Mouse (Mus musculus): ENCODE data around the gene Trappc3.
A peak's percentile ranks its signal among the peaks of the same experiment; 100 is the strongest.

Trappc3 gene

DNA sequence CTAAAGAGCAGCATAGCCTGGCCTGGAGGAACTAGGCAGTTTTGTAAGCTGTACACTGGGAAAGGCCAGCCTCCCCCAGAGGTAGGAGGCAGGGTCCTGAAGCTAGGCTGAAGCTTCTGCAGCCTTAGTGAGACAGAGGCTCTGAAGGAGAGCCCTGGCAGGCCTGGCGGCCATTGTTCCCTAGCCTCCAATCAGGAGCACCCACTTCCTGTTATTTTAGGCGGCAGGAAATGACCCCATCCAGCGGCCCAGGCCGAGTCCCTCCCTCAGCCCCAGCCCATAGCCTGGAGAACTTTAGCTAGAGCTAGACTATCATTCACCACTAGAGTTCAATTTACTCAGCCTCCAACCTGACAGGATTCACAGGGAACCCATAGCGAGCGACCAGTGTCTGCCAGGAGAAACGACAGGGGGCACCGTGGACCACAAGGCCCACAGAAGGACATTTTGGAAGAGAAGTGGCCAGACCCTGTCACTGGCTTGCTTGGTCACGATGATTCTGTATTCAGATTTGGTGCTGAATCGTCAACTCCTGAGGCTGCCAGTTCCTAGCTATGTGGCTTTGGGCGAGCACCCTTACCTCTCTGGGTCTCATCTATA, 10.4 kb upstream of the Trappc3 start:
- DNase-seq: peak; percentile 52 to 73

DNA sequence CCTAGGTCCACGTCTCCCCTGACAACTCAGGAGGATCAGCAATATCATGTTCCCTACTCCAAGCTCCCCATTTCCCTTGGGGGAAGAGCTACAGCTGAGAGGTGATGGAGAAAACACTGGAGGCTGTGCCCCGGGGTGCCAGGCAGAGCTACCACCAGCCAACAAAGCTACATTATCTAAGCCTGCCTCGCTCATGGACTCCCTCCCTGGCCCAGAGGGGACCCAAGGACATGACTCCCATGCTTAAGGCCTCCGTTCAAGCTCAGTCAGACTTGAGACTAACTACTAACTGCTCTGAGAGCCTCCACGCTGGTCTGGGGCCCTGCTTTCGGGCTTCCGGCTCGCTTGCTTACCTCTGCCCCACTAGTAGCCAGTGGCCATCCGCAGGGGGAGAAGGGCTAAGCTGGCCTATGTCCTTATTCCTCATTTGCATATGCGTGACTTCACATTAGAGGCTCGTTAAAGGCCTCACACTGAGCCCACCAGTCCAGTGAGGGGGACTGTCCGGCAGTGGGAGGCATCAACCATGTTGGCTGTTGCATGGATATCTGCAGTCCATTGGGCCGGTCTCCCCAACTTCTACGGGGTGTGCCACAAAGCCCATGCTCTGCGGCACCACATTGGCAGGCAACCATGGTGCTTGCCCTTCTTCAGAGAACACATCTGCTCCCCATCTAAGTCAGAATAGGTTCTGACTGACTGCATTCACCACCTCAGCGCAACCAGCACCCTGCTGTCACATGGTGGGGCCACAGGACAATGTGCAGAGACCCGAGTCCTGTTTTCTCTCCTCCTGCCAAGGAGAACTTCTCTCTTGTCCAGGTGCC, 9.5 kb upstream of the Trappc3 start:
- no peak for DNase-seq

DNA sequence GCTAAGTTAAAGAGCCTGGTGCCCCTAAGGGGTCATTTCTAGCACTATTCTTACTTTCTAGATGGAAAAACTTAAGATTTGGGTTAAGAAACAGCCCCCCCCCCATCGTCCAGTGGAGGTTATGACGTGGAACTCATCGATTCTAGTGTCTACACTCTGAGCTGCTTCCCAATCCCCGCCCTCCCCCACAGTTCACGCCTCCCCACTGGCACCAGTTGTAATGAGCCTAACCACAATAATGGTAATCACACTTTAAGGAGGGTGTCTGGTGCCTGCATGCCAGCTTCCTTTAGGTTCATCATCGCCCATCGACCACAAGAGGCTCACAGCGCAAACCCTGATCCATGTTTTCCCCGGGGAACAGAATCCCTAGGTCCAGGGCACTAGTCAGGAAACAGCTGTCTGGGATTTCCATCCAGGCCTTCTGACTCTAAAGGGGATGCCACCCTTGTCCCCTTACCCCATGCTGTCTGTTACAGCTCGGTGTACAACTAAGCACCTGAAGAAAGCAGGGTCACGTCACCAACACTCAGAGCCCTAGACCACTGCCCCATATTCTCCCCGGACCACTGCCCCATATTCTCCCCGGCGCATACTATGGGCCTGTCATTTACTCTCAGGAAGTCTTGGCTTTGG, 8.4 kb upstream of the Trappc3 start:
- no peak for DNase-seq

DNA sequence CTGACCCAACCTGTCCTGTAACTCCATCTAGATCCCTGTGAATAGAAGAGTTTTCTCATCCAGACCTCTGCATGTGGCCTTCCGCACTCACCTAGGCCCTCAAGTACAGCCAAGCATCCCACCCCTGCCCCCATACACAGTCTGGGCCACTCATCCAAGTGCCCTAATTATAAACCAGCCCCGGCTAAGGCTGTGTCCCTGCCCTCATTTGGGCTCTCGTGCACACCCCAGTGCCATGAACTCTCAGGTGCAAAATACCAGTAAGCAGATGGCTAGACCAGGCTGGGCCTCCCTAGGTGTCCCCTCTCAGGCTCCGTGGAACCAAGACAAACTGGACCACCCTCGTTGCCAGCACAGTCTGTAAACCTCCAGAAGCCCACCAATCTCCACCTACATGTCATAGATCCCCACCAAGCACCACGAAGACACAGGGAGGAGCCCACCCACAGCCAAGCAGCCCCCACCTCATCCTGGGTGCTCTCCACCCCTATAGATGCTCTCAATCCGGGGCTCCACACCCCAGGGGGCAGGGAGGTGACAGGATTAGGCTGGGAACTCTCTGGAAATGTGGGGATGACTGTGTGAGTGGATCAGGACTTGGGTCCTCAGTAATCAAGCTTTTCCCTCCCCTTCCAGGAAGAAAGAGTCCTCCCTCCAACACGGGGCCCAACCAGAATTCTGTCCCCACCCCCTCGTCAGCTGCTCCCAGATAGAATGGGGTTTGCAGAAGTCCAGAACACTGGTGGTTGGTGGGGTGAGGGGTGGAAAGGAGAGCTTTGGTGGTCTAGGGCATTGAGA, 7.6 kb upstream of the Trappc3 start:
- DNase-seq: peak; percentile 68 to 73

DNA sequence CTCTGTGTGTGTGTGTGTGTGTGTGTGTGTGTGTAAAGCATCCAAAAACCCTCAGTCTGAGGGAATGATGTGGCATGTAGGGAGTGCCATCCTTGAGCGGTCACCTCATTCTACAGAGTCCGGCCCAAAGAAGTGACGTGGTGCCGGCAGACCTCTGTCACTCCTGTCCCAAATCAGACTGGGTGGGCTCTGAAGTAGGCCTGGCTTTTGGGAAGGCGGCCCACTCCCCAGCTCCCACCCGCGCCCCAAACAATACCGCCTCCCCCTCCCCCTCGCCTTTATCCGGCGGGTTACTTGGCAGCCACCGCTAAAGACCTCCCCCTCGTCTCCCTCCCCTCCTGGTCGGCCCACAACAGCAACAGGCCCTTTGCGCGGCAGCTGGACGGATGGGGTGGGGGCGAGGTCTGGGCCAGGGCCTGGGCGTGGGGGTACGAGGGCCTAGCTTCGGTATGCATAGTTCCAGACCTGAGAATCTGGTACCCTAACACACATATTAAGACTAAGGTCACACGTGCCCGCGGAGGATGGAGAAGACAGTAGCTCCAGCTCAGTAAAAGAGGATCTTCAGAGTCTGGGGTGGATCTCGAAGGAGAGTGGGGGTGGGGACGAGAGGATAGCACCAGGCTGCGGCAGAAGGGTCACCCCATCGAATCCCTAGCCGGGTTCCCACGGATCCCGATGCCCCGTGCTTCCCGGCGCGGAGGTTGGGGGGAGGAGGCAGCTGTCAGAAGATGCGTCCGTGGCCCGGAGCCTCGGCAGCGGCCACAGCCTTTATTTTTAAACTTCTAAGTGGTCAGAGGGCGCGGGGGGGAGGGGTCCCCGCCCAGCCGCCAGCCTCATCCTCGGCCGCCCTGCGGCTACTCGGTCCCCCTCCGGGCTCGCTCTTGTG, 6.8 kb upstream of the Trappc3 start:
- peak; percentile 69 to 77 for DNase-seq

DNA sequence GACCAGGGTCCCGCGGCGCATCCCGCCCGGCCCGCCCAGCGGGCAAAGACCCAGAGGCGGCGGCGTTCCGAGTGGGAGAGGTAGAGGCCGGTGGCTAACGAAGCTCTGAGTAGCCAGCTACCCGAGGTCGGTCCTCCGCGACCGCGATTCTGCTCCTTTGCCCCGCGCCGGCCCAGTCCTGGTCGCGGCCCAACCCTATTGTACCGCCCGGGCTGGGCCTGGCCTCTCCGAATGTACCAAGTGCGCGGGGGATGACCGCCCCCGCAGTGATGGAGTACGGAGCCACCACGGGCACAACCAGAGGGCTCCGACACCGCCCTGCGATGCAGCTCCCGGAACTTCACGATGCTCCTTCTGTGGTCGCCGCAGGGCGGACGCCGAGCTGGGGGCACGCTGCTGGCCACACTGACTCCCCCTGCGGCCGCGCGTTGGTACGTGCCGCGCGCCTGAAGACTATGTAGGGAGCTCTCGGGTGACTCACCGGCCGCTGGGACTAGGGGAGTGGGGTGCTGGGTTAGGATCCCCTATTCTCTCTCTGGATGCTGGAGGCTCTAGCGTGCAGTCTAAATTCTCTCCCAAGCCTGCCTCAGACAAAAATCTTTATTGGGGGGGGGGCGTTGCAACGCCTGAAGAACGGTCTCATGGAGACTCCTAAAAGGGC, 5.9 kb upstream of the Trappc3 start, which contains the start of gene Map7d1:
Gene Map7d1 (minus strand): TSS at position 213 of the 661 bp plus-strand sequence.
- DNase-seq: peak; percentile 89 to 94

DNA sequence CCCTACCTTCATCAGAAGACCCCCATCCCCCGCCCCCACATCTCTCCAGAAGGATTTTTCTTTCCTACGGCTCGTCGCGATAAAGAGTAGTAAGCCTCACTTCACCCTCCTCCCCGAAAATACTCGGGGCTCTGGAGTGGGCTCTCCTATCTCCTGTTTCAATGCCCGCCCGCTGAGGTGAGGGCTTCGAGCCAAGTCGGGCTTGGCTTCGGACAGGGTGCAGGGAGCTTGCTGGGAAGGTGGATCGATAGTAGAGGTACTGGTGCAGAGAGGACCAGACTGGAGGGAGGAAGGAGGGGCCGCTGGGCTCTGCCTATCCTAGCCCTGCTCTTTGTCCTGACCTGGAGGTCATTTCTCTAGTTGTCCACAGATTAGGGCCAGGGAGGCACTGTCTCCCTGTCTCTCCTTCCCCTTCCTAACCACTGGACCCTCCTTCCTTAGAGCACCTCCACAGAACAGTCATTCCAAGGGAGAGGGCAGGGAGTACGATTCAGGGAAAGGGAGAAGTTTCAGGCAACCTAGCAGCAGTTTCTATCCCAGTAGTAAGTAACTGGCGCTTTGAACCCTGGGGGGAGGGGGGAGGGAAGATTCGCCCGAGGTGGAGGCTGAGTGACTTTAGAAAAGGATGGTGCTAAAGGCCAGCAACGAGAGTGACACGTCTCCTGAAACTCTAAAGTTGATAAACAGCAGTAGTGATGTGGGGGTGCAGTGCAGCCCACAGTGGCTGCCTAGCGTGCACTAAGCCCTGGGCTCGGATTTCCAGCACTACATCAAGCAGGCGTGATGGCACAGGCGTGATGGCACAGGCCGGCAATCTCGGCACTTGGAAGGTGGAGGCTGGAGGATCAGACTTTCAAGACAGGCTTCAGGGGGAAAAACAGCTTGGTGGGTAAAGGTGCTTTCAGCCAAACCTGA, 4.9 kb upstream of the Trappc3 start:
- peak; percentile 50 to 56 for DNase-seq

DNA sequence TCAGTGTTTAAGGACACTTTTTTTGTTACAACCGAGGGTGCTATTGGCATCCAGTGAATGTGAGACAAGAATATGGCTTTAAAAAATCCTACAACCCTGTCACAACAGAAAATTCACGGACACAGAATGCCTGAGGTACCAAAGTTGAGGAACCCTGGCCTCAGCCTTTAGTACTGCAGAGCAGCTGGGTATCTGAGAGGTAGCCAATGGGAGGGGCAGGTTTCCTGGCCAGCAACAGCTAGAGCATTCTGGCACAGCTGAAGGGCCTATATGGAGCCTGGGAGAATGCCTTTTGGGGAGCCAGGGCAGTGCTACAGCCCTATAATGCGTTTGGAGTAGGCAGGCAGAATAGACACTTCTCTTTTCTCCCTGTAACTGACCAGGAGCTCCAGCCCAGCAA, 3.1 kb upstream of the Trappc3 start:
- DNase-seq: peak; percentile 31 to 40

DNA sequence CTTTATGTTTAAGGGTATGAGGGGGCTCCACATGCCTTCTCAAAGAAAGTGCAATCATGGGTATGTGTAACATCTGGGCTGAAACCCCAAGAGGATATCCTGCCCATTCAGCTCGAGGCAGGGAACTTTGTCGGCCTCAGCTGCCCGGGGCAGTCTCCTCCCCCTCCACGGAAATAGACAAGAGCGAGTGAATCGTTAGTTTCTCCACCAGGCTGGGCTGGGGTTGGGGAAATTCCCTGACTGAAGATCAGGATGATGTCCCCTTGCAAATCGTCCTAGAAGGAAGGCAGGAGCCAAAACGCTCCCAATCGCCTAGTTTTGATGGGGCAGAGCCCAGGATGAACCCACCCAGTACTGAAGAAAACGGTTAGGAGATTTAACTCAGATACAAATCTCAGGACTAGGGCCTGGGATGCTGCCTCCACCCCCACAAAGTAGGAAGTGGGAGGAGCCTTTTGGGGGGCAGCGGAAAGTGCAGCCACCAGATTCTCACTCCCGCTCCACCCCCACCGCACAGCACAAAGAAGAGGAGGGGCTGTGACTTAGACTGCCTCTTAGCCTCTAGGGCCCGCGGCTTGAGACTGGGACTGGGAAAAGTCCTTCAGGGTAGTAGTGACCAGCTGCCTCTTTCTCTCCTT, 2.5 kb upstream of the Trappc3 start:
- DNase-seq: peak; percentile 86 to 92

DNA sequence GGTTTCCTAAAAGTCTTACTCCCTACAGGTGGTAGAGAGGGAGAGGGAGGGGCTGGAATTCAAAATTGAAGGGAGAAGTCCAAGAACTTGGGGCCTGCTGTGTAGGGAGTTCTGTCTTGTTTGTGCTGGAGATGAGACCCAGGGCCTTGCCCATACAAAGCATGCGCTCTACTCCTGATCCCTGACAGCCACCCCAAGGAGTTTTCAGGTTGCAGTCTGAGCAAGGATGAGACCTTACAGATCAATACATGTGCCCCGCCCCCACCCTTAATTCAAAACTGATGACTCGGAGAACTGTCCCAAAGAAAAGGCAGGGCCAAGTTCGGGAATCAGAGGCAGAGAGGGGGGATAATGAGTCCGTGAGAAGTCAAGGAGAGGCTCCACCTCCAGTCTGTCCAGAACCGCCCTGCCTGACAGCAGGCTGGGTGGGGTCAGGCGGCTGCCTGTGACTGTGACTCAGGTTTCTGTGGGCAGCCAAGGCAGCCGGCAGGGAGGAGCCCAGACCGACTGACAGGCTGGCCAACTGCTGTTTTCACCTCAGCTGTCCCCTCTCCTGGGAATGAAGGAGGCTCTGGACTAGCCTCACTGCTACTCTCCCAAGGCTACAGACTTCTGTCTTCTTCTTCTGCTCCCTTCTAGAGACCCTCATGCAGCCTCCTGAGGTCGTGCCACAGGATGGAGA, 1.5 kb upstream of the Trappc3 start:
- peak; percentile 77 to 85 for DNase-seq

DNA sequence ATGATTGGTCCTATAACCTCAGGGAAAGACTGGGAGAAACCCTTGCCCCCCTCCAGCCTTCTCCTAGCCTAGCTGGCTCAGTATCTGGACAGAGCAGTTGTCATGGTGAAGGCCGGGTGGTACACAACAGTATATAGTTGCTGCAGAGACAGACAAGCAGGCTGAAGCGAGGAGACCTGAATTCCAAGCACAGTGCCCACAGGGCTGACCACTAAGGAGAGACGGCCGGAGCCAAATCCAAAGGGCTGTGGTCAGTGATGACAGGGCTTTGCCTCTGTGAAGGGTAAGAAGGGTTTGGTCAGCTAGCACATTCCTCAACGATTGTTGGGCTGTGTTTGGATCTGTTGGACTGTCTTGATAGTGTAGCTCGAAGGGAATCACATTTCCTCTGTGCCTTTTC, 859 bp upstream of the Trappc3 start:
- DNase-seq: peak in 1 of 2 experiments; percentile 29

DNA sequence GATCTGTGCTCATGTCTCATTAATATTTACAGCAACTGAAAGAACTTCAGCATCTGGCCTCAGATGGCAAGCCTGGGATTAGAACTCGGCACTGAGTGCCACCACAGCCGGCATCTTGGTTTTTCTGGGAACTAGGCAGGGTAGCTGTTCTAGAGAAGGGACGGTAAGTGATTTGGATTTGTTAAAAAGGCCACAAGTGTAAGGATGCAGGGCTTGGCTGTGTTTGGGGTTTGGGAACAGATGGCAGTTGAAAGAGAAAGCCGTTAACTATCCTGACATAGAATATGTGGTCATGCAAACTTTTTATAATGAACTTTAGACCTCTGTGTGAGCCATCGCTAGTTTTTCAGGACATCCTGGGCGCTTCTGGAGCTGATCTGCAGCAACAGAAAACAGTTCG, 450 bp upstream of the Trappc3 start:
- no peak for DNase-seq

DNA sequence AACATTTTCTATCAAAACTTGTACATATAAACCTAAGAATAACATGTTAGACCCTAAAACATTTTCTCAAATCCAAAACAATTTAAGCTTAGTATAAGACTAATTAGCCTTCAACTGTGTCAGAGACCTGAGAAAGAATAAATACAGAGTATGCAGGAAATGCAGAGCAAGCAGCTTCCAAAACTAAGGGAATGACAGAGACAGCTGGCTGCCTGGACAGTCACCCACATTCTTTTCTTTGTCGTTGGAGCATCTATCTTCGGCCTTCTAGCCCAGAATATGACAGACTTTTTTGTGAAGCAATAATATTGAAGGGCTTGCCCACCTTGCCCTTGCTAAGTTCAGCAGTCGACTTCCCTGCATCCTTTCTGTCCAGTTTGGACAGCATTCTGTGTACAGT, 7.2 kb downstream of the Trappc3 start:
- DNase-seq: no peak

DNA sequence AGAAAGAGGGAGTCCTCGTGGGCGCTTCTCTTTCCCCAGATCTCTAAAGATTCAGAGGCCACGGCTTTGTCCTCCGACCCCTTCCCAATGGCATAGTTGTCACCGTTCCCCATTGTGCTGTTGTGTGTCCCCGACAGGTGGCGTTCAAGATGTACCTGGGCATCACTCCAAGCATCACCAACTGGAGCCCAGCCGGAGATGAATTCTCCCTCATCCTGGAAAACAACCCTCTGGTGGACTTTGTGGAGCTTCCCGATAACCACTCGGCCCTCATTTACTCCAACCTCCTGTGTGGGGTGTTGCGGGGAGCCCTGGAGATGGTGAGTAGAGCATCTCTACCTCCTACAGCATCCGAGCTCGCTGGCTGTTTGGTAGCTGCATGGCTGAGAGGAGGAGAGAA, 11.6 kb downstream of the Trappc3 start:
- DNase-seq: no peak

DNA sequence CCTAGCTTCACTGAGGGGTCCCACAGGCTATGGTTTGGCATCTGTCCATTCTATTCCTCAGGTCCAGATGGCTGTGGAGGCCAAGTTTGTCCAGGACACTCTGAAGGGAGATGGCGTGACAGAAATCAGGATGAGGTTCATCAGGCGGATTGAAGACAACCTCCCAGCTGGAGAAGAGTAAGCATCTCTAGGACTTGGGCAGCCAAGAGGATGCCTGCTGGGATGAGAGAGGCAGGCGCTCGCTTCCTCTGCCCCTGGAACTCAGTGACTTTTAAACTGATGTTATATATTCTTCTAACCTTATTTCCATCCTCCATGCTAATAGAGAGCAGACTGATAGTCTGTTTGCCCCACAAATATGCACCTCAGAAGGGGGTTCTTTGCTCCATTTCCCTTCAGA, 13.0 kb downstream of the Trappc3 start:
- DNase-seq: no peak

DNA sequence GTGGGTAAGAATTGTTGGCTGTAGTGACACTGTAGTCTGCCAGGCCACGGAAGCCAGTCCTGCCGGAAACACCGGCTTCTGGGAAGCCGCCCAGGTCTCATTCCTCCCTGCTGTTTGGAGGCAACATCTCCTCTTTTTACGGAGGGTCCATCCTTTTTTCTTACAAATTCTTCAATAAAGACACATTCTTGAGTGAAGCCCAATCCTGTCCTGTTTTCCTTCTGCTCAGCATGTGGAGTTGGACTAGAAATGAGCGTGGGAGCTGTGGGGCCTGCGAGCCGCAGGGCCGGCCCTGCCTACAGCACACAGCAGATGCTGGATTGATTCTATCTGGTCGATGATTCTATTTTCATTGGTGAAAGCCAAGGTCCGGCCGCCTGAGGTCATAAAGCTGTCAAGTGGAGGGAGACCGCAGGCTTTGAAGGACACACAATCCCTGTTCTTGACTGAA, 13.6 kb downstream of the Trappc3 start:
- peak; percentile 66 to 72 for DNase-seq

DNA sequence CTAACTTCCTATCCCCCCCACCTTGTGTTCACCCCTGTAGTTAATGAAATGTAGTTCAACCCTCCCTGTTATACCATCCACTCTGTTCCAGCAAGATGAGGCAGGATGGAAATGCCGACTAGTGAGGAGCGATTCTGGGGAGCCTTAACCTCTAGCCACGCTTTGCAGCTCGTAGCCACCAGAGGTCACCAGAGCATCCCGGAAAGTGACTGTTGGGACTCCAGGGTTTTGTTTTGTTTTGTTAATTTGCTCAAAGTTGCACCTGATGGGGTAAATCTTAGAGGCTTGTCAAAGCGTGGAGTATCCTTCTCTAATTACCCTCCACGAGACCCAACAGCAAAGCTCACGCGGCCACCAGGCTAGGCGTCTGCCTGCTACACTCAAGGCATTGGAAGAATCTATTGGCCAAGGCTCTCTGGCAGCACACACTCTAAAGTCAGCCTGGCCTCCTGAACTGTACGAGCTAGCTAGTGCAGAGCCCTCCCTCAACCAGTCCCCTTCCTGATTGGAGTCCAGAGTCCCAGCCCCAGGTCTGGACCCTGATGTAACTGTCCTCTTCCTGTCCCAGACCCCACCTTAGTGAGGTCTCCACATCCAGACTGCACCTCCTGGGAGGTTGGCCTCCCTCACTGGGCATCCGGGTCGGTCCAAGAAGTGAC, 15.9 kb downstream of the Trappc3 start:
- peak; percentile 77 to 79 for DNase-seq

DNA sequence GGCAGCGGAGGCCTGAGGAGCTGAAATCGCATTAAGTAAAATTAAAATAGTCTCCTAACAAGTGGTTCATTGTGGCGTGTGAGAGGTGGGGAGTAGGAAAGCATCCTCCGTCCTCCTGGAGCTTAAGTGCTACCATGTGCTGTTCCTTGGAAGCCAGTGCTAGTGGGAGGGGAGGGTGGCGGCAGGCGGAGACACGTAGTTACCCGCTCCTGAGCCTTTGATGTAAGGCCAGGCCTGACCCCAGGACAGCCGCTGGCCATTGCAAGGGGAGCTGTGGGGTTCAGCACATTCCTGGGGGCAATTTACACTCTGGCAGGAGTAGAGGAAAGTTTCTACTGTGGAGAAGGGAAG, 16.4 kb downstream of the Trappc3 start:
- no peak for DNase-seq

DNA sequence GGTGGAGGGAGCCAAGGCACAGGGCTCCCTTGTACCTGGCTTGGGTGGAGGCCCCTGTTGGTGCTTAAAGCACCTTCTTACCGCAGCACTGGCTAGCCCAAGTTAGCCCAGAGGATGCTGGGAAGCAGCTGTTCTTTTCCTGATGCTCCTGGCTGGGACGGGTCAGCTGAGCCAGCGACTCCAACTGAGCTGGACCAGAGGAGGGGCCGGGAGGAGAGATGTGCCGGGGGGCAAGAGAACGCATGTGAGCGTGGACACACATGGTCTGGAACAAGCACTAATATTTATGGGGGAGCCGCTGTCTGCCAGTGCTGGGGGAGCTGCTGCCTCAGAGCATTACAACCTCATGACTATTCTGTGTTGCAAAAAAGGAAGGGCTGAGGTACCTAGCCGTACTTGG, 16.8 kb downstream of the Trappc3 start:
- DNase-seq: no peak

Data from kidney, postnatal 4 days (tissue).